In the genomic region with DNA sequence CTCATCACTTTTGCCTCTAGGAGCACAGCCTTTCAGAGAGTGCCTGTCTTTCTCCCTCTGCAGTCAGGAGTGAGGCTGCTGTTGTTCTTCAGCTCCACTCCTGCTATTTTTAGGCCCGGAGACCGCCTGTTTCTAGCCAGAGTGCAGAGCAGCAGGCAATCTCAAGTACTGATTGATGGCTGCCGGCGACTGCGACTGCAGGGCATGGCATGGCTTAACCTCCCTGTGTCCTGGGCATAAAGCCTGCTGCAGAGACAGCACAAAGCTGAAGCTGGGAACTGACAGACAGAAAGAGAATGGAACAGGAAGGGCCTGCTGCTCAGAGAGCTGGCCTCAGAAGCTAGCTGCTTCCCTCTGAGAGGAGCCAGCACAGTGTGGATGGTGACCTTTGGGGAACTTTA, we compare ENCODE assay signal across 8 mouse cellular contexts. TPM values are rescaled to one million over a fixed set of nuclear protein-coding genes. Genes with fewer than 3 reads are reported as not detected.
DNase-seq lines count a peak whose midpoint lies in the region; ATAC-seq lines count a peak whose summit lies in the region.

No protein-coding gene starts in this region.

- 4% methylated on average over 5 of the region's 5 CpGs for WGBS in hindbrain, embryonic 13.5 days
- 2% methylated on average over 5 of the region's 5 CpGs for WGBS in midbrain, embryonic 16.5 days

- 0 out of 2 replicates have a peak overlapping the region, but pooled peaks have one; percentile 15 for H3K9ac ChIP-seq in hindbrain, embryonic 13.5 days
- no peak overlapping the region; the same call in 1 of the 2 replicates for H3K9ac ChIP-seq in midbrain, embryonic 16.5 days (ENCODE audit: low read depth, low read length)

- H3K4me3 ChIP-seq in hindbrain, embryonic 13.5 days = no peak overlapping the region
- H3K4me3 ChIP-seq in midbrain, embryonic 16.5 days (ENCODE audit: low read depth, low read length) = no peak overlapping the region

- H3K4me2 ChIP-seq in hindbrain, embryonic 13.5 days = no peak overlapping the region
- H3K4me2 ChIP-seq in midbrain, embryonic 16.5 days (ENCODE audit: low read length) = no peak overlapping the region

- no peaks in the 10 kb centered on the region for H3K36me3 ChIP-seq in hindbrain, embryonic 13.5 days
- no peaks in the 10 kb centered on the region for H3K36me3 ChIP-seq in midbrain, embryonic 16.5 days (ENCODE audit: control insufficient read depth, insufficient read depth, low read length)

- ATAC-seq in hindbrain, embryonic 13.5 days (ENCODE audit: low FRiP score) = no peak; the same call in 1 of the 2 replicates
- ATAC-seq in midbrain, embryonic 16.5 days = peak; percentile 58; the same call in 1 of the 2 replicates
- no peak for ATAC-seq in megakaryocyte-erythroid progenitor cell, adult 5-6 weeks (replicated peaks; ENCODE audit: low FRiP score, low TSS enrichment, poor library complexity, severe bottlenecking)

- H3K27me3 ChIP-seq in hindbrain, embryonic 13.5 days = peaks cover 6% of the 10 kb centered on the region
- H3K27me3 ChIP-seq in midbrain, embryonic 16.5 days (ENCODE audit: control insufficient read depth, insufficient read depth, low read depth, low read length) = no peaks in the 10 kb centered on the region; the same call in 1 of the 2 replicates

- intact Hi-C loops in left cerebral cortex, postnatal 14 days (cut with DNase I) = loop anchor here (10.0 kb wide), 1 partner anchor 246 kb away; a partner anchor contains a TSS

- no peaks in the 10 kb centered on the region for H3K9me3 ChIP-seq in hindbrain, embryonic 13.5 days
- no peaks in the 10 kb centered on the region for H3K9me3 ChIP-seq in midbrain, embryonic 16.5 days (replicated peaks; ENCODE audit: control insufficient read depth, low read length, poor library complexity, severe bottlenecking)

- peak; percentile 45 for DNase-seq in right cerebral cortex, adult 18-20 months
- DNase-seq in right cerebral cortex, postnatal 14 days = no peak
- DNase-seq in frontal cortex, postnatal 36 days (ENCODE audit: low spot score in 2 of 2) = peak; percentile 26 to 59
- DNase-seq in left cerebral cortex, postnatal 14 days (ENCODE audit: low spot score in 2 of 2) = peak; percentile 26 to 57
- DNase-seq in ovary, postnatal 14 days (ENCODE audit: low spot score) = no peak

- peaks cover 17% of the 10 kb centered on the region for H3K4me1 ChIP-seq in hindbrain, embryonic 13.5 days (replicated peaks)
- peaks cover 15% of the 10 kb centered on the region for H3K4me1 ChIP-seq in midbrain, embryonic 16.5 days (ENCODE audit: control insufficient read depth, insufficient read depth, low read length)

- peak overlapping the region; percentile 52; the same call in 1 of the 2 replicates for H3K27ac ChIP-seq in hindbrain, embryonic 13.5 days
- H3K27ac ChIP-seq in midbrain, embryonic 16.5 days (ENCODE audit: low read length) = peak overlapping the region; percentile 53

RNA-seq across cellular contexts. Expression of a gene that starts 27.9 kb away (rescaled TPM):
- polyA plus RNA-seq in hindbrain, embryonic 13.5 days (2015; fragmentation: Nextera tagmentation; extraction: Ambion mirVana) = 39.2 and 41.9 TPM in 2 replicates
- total RNA-seq in left cerebral cortex, postnatal 14 days (2021) = 1 to 10 TPM; 7.6 to 8.9 TPM
- polyA plus RNA-seq in midbrain, embryonic 16.5 days (2015; fragmentation: Nextera tagmentation; extraction: Ambion mirVana) = 35.1 and 39.2 TPM in 2 replicates
- total RNA-seq in megakaryocyte-erythroid progenitor cell, adult 5-6 weeks (2014; fragmentation: Nextera tagmentation) = 91.0 and 120 TPM in 2 replicates
- total RNA-seq in megakaryocyte-erythroid progenitor cell, adult 5-6 weeks (2017) = 32.5 and 40.5 TPM in 2 replicates

Comparison
In these comparisons a context has a peak if more than half of its experiments do, and no peak if none do; other contexts are left out.
1. DNase-seq: peak in right cerebral cortex, adult 18-20 months (single experiment), frontal cortex, postnatal 36 days (2 of 2) and left cerebral cortex, postnatal 14 days (2 of 2); none in right cerebral cortex, postnatal 14 days (single experiment) and ovary, postnatal 14 days (single experiment).